ENCODE assay signal across 8 mouse cellular contexts in the genomic region with DNA sequence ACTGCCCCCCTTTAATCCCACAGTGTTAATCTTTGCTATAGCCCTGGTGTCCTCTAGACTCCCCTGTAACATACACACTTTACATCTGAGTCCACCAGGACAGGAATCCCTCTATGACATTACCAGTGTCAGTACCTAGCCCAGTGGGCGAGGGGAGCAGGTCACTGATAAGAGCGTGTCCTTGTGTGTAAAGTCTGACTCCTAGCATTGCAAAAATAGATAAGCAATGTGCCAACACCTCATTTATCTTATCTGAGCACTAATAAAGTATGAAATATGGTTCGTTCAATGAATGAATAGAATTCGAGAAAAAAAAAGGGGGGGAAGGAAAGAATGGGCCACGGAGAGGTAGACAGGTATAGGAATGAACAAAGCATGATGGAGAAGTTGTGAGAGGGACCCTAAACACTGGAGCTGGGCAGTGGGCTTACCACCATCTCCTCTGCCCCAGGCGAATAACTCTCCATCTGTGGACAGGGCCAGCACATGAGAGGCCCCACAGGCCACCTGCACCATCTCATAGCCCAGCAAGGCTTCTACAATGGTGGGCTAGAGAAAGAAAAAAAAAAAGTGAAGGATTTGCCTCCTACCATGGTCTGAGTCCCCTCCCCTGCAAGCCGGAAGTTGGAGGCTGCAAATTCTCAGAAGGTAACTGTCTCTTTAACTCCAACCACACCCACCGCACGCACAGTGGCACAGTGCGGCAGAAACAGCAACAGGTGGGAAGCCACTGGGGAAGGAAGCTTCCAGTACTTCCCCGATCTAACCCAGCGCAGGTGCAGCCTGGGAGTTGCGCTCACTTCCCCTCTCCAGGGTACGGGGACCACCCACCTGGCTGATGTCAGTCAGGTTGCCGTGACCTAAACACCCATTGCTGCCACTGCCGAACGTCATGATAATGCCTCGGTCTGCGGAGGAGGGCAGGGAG. TPM values are rescaled to one million over a fixed set of nuclear protein-coding genes. Genes with fewer than 3 reads are reported as not detected.
DNase-seq lines count a peak whose midpoint lies in the region; TF ChIP-seq lines count a peak whose summit lies in the region.
"Had no signal": no experiment of that assay in that cellular context is flagged by ENCODE, and none has a peak within 500 bp of the region (broad histone marks: within the 10 kb centered on the region; RNA-seq: fewer than 3 reads in every experiment).

No protein-coding gene starts in this region.

- no peak for TF ChIP-seq RAD21 in MEL (IDR thresholded peaks at IDR 0.05; ENCODE audit: low read depth, low read length)

- peak; percentile 95 for TF ChIP-seq EP300 in MEL (IDR thresholded peaks at IDR 0.05; ENCODE audit: low read depth in 1 of 2, low read length in 2 of 2)

- peaks cover 0 to 21% of the 10 kb centered on the region in 2 experiments; a peak in 2 of 4 replicates for H3K36me3 ChIP-seq in MEL (ENCODE audit: control insufficient read depth in 1 of 2, insufficient read depth in 2 of 2, low read length in 2 of 2)
- no peaks in the 10 kb centered on the region for H3K36me3 ChIP-seq in spleen, adult 2 months (ENCODE audit: control insufficient read depth, insufficient read depth, low read length)

- DNase-seq in CD8-positive naive resting alpha-beta T cell, adult 2 months (ENCODE audit: low read depth in 2 of 2, low spot score in 2 of 2): peak; percentile 58 to 62
- DNase-seq in MEL (ENCODE audit: low read depth, low spot score): peak; percentile 83
- peak; percentile 79 for DNase-seq in liver
- peak; percentile 59 to 69 for DNase-seq in spleen, adult 2 months (ENCODE audit: low read depth in 1 of 2, low spot score in 2 of 2)
- no peak for DNase-seq in left cerebral cortex, postnatal 10 days (ENCODE audit: extremely low spot score in 1 of 2, low spot score in 2 of 2)
- DNase-seq in gastrocnemius, postnatal 14 days: no peak
- no peak for DNase-seq in cerebellum, adult 18-20 months

- peak overlapping the region; percentile 58 for H3K9ac ChIP-seq in MEL (ENCODE audit: control insufficient read depth, low read depth, low read length, poor library complexity, severe bottlenecking)
- H3K9ac ChIP-seq: limb, embryonic 12.5 days had no signal

- WGBS in spleen, adult 2 months: 23% methylated on average over 19 of the region's 19 CpGs

- peaks cover 20 to 37% of the 10 kb centered on the region in 2 experiments for H3K4me1 ChIP-seq in MEL (ENCODE audit: control insufficient read depth in 1 of 2, insufficient read depth in 2 of 2, low read length in 2 of 2)
- H3K4me1 ChIP-seq in spleen, adult 2 months (ENCODE audit: control insufficient read depth, insufficient read depth, insufficient read length): peaks cover 15% of the 10 kb centered on the region

- TF ChIP-seq POLR2A in MEL (IDR thresholded peaks at IDR 0.05; ENCODE audit: control insufficient read depth in 1 of 2, insufficient read depth in 1 of 2, low read depth in 1 of 2, low read length in 2 of 2, poor library complexity in 1 of 2): peak in 1 of 2 experiments; percentile 51; a peak in 2 of 4 replicates
- no peak for TF ChIP-seq POLR2A in spleen, adult 2 months (IDR thresholded peaks at IDR 0.05; ENCODE audit: low read depth, low read length)

- peak overlapping the region; percentile 48 to 70 for H3K4me3 ChIP-seq in MEL (ENCODE audit: control insufficient read depth in 1 of 2, insufficient read depth in 1 of 2, low read depth in 2 of 2, low read length in 2 of 2)
- peak overlapping the region; percentile 48 for H3K4me3 ChIP-seq in spleen, adult 2 months (ENCODE audit: extremely low read depth, insufficient read depth, insufficient read length)
- H3K4me3 ChIP-seq: limb, embryonic 12.5 days had no signal

- no peaks in the 10 kb centered on the region for H3K27me3 ChIP-seq in MEL (ENCODE audit: control insufficient read depth in 1 of 2, insufficient read depth in 2 of 2, low read length in 2 of 2)
- H3K27me3 ChIP-seq in spleen, adult 2 months (ENCODE audit: control insufficient read depth, insufficient read depth, low read length): no peaks in the 10 kb centered on the region
- H3K27me3 ChIP-seq: limb, embryonic 12.5 days had no signal

- H3K79me2 ChIP-seq in MEL (ENCODE audit: control insufficient read depth, insufficient read depth, low read length, poor library complexity): peaks cover 13% of the 10 kb centered on the region

- intact Hi-C loops in left cerebral cortex, postnatal 10 days (cut with DNase I): no loop called here
- intact Hi-C loops in gastrocnemius, postnatal 14 days (cut with DNase I; ENCODE audit: low total_unique reads): no loop called here

- H3K27ac ChIP-seq in MEL (ENCODE audit: control insufficient read depth, low read depth, low read length): peak overlapping the region; percentile 72
- peak overlapping the region; percentile 69 for H3K27ac ChIP-seq in spleen, adult 2 months (ENCODE audit: insufficient read depth, low read length)
- H3K27ac ChIP-seq: limb, embryonic 12.5 days had no signal

- H3K9me3 ChIP-seq in MEL (replicated peaks; ENCODE audit: insufficient read depth, low read length): no peaks in the 10 kb centered on the region
- H3K9me3 ChIP-seq: limb, embryonic 12.5 days had no signal

- TF ChIP-seq CTCF in MEL (IDR thresholded peaks at IDR 0.05 in 2 of 3, conservative IDR thresholded peaks at IDR 0.05 in 1 of 3; ENCODE audit: control insufficient read depth in 1 of 3, insufficient read depth in 1 of 3, low read depth in 2 of 3, low read length in 3 of 3, poor library complexity in 1 of 3, severe bottlenecking in 1 of 3): no peak
- TF ChIP-seq CTCF in spleen, adult 2 months (IDR thresholded peaks at IDR 0.05; ENCODE audit: extremely low read depth, insufficient read depth, insufficient read length, insufficient replicate concordance): no peak

TF ChIP-seq in MEL, 35 proteins besides CTCF, POLR2A, EP300 and RAD21 (continues in another document):
- no peak for TF ChIP-seq GABPA (IDR thresholded peaks at IDR 0.05; ENCODE audit: low read depth, low read length)
- peak; percentile 76; the same call in 1 of the 2 replicates for TF ChIP-seq MAFK (IDR thresholded peaks at IDR 0.05; ENCODE audit: borderline replicate concordance, low read depth, low read length)
- no peak for TF ChIP-seq USF1 (IDR thresholded peaks at IDR 0.05; ENCODE audit: low read depth, low read length)
- TF ChIP-seq UBTF (IDR thresholded peaks at IDR 0.05; ENCODE audit: borderline replicate concordance, insufficient read depth, low read depth, low read length): no peak
- peak; percentile 86 for TF ChIP-seq ELF1 (IDR thresholded peaks at IDR 0.05; ENCODE audit: low read depth, low read length)
- no peak for TF ChIP-seq USF2 (IDR thresholded peaks at IDR 0.05; ENCODE audit: borderline replicate concordance in 1 of 2, insufficient read depth in 1 of 2, low read depth in 1 of 2, low read length in 2 of 2)
- TF ChIP-seq E2F4 (IDR thresholded peaks at IDR 0.05; ENCODE audit: borderline replicate concordance, low read depth, low read length): no peak
- peak; percentile 71 for TF ChIP-seq MXI1 (IDR thresholded peaks at IDR 0.05; ENCODE audit: low read depth, low read length)
- TF ChIP-seq ZNF384 (IDR thresholded peaks at IDR 0.05; ENCODE audit: low read depth, low read length): peak; percentile 73
- TF ChIP-seq CHD2 (IDR thresholded peaks at IDR 0.05; ENCODE audit: low read length): peak; percentile 35; the same call in 1 of the 2 replicates
- 0 out of 2 replicates have a peak, but pooled peaks have one; percentile 17 for TF ChIP-seq MYB (IDR thresholded peaks at IDR 0.05; ENCODE audit: low read depth, low read length)
- TF ChIP-seq NRF1 (IDR thresholded peaks at IDR 0.05; ENCODE audit: insufficient read depth, low read depth, low read length, poor library complexity, severe bottlenecking): peak; percentile 37; the same call in 1 of the 2 replicates
- TF ChIP-seq NELFE (IDR thresholded peaks at IDR 0.05; ENCODE audit: low read depth, low read length): peak; percentile 5
- TF ChIP-seq SIN3A (IDR thresholded peaks at IDR 0.05; ENCODE audit: low read length): peak; percentile 91
- TF ChIP-seq RCOR1 (IDR thresholded peaks at IDR 0.05; ENCODE audit: low read depth, low read length): peak; percentile 79
- TF ChIP-seq ZKSCAN1 (IDR thresholded peaks at IDR 0.05; ENCODE audit: low read depth, low read length): no peak

RNA-seq across cellular contexts. Expression of a gene that starts 3.4 kb away (rescaled TPM):
- total RNA-seq in MEL (2012; rRNA removed): 21.0 and 42.0 TPM in 2 replicates
- 10 to 100 TPM in 1 of 2 experiments, not detected in 1; 34.4 TPM for polyA plus RNA-seq in MEL (2012; ENCODE audit: insufficient read depth in 1 of 2, insufficient read length in 2 of 2, low read depth in 1 of 2, low replicate concordance in 2 of 2, missing spikeins in 1 of 2)
- polyA plus RNA-seq in spleen, adult 2 months (2012; rRNA removed): 43.4 and 54.3 TPM in 2 replicates
- 10 to 100 TPM; 31.0 to 32.6 TPM for total RNA-seq in left cerebral cortex, postnatal 10 days (2021)
- total RNA-seq in gastrocnemius, postnatal 14 days (2021): 10 to 100 TPM in 1 of 2 experiments, 1 to 10 TPM in 1; 7.6 to 10.2 TPM

RNA-seq across cellular contexts. Expression of a gene that starts 7.7 kb away (rescaled TPM):
- total RNA-seq in MEL (2012; rRNA removed): 6.0 and 7.5 TPM in 2 replicates
- 10 to 100 TPM in 1 of 2 experiments, not detected in 1; 10.1 TPM for polyA plus RNA-seq in MEL (2012; ENCODE audit: insufficient read depth in 1 of 2, insufficient read length in 2 of 2, low read depth in 1 of 2, low replicate concordance in 2 of 2, missing spikeins in 1 of 2)
- 17.6 and 20.4 TPM in 2 replicates for polyA plus RNA-seq in spleen, adult 2 months (2012; rRNA removed)
- total RNA-seq in left cerebral cortex, postnatal 10 days (2021): 1 to 10 TPM; 4.8 to 5.8 TPM
- total RNA-seq in gastrocnemius, postnatal 14 days (2021): 1 to 10 TPM; 1.4 to 2.1 TPM

RNA-seq across cellular contexts. Expression of a gene that starts 7.7 kb away (rescaled TPM):
- total RNA-seq in MEL (2012; rRNA removed): 16.2 and 28.3 TPM in 2 replicates
- 10 to 100 TPM in 1 of 2 experiments, not detected in 1; 23.3 TPM for polyA plus RNA-seq in MEL (2012; ENCODE audit: insufficient read depth in 1 of 2, insufficient read length in 2 of 2, low read depth in 1 of 2, low replicate concordance in 2 of 2, missing spikeins in 1 of 2)
- polyA plus RNA-seq in spleen, adult 2 months (2012; rRNA removed): 10.4 and 16.9 TPM in 2 replicates
- 10 to 100 TPM; 23.8 to 27.9 TPM for total RNA-seq in left cerebral cortex, postnatal 10 days (2021)
- total RNA-seq in gastrocnemius, postnatal 14 days (2021): 1 to 10 TPM; 3.5 to 4.4 TPM

RNA-seq across cellular contexts. Expression of a gene that starts 14.6 kb away (rescaled TPM):
- total RNA-seq in MEL (2012; rRNA removed): 3,920 and 4,112 TPM in 2 replicates
- 1,000 to 10,000 TPM in 1 of 2 experiments, not detected in 1; 2,892 TPM for polyA plus RNA-seq in MEL (2012; ENCODE audit: insufficient read depth in 1 of 2, insufficient read length in 2 of 2, low read depth in 1 of 2, low replicate concordance in 2 of 2, missing spikeins in 1 of 2)
- 126 and 169 TPM in 2 replicates for polyA plus RNA-seq in spleen, adult 2 months (2012; rRNA removed)
- 100 to 1,000 TPM; 802 to 805 TPM for total RNA-seq in left cerebral cortex, postnatal 10 days (2021)
- 1,000 to 10,000 TPM; 1,019 to 1,174 TPM for total RNA-seq in gastrocnemius, postnatal 14 days (2021)

RNA-seq across cellular contexts. Expression of a gene that starts 19.4 kb away (rescaled TPM):
- 20.8 TPM in 2 replicates for total RNA-seq in MEL (2012; rRNA removed)
- 10 to 100 TPM in 1 of 2 experiments, not detected in 1; 42.9 TPM for polyA plus RNA-seq in MEL (2012; ENCODE audit: insufficient read depth in 1 of 2, insufficient read length in 2 of 2, low read depth in 1 of 2, low replicate concordance in 2 of 2, missing spikeins in 1 of 2)
- polyA plus RNA-seq in spleen, adult 2 months (2012; rRNA removed): 10.8 and 15.6 TPM in 2 replicates
- 10 to 100 TPM; 37.0 to 39.8 TPM for total RNA-seq in left cerebral cortex, postnatal 10 days (2021)
- 10 to 100 TPM; 10.2 to 14.1 TPM for total RNA-seq in gastrocnemius, postnatal 14 days (2021)

Comparison
In these comparisons a context has a peak if more than half of its experiments do, and no peak if none do; other contexts are left out.
1. DNase-seq: peak in CD8-positive naive resting alpha-beta T cell, adult 2 months (2 of 2), MEL (single experiment), liver (single experiment) and spleen, adult 2 months (2 of 2); none in left cerebral cortex, postnatal 10 days (0 of 2), gastrocnemius, postnatal 14 days (single experiment) and cerebellum, adult 18-20 months (0 of 2).